Mouse (Mus musculus): ENCODE results near the gene Mettl8.

Gene Mettl8

GRCm38 (mm10) chr2:70932965-70933364 lies 122.4 kb downstream of the Mettl8 start:
- DNase-seq (ENCODE audit: low spot score in 2 of 2): peak; percentile 52 to 61

GRCm38 (mm10) chr2:70930631-70931288 lies 124.6 kb downstream of the Mettl8 start:
- DNase-seq (ENCODE audit: low spot score in 2 of 2): peak; percentile 55 to 59

- DNase-seq (ENCODE audit: low spot score in 2 of 2): no peak
Observed at GRCm38 (mm10) chr2:70929714-70930113, 125.7 kb downstream of the Mettl8 start.

GRCm38 (mm10) chr2:70924049-70924448 lies 131.3 kb downstream of the Mettl8 start:
- DNase-seq (ENCODE audit: low spot score in 2 of 2): no peak

- DNase-seq (ENCODE audit: low spot score in 2 of 2): no peak
Observed at GRCm38 (mm10) chr2:70922814-70923213, 132.6 kb downstream of the Mettl8 start.

GRCm38 (mm10) chr2:70920937-70921596 lies 134.3 kb downstream of the Mettl8 start:
- DNase-seq (ENCODE audit: low spot score in 2 of 2): no peak

- DNase-seq (ENCODE audit: low spot score in 2 of 2): no peak
Observed at GRCm38 (mm10) chr2:70919913-70920522, 135.4 kb downstream of the Mettl8 start.

- DNase-seq (ENCODE audit: low spot score in 2 of 2): no peak
Observed at GRCm38 (mm10) chr2:70918516-70918915, 136.9 kb downstream of the Mettl8 start.

All from spleen, postnatal 36 days (tissue).